Mouse (Mus musculus): ENCODE data around the gene Thsd4.

DNA sequence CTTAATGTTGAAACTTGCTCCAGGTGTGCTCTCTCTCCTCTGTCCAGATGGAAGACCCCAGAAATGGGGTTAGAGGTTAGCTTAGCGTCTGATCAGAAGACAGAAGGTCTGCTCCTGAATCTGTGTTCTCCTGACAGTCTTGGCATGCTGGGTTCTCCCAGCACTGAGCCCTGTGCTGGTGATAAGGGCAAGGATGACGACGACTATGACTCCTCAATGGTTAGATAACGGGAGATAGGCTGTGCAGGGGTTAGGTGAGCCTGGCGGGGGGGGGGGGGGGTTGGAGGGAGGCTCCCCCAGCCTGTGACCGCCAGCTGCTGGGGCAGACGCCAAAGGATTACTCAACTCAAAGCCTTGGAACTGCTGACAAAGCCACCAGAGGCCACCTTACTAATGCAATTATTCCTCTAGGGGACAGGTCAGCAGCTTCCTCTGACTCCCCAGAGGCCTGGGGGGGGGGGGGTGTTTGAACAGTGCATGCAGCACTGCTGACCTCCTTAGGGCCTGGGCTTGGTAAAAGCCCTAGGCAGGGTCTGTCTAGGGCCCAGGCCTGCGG, 569.3 kb downstream of the Thsd4 start:
- TF ChIP-seq POLR2A (IDR thresholded peaks at IDR 0.05; ENCODE audit: insufficient read length, low read depth) (no peak), POLR2AphosphoS2 (IDR thresholded peaks at IDR 0.05; ENCODE audit: insufficient read length, low read depth) (no peak), E2F4 (IDR thresholded peaks at IDR 0.05; ENCODE audit: insufficient read depth) (no peak), MAX (IDR thresholded peaks at IDR 0.05; ENCODE audit: low read depth) (no peak), MYOD1 (IDR thresholded peaks at IDR 0.05; ENCODE audit: control insufficient read depth in 1 of 3, insufficient read length in 2 of 3, low read depth in 2 of 3) (no peak), USF1 (IDR thresholded peaks at IDR 0.05; ENCODE audit: low read depth) (no peak), TCF3 (IDR thresholded peaks at IDR 0.05; ENCODE audit: insufficient read length, low read depth) (no peak), CEBPB (IDR thresholded peaks at IDR 0.05; ENCODE audit: insufficient read depth, poor library complexity, severe bottlenecking) (no peak)

Data from myocyte (in vitro differentiated cells).